Comparison of ENCODE assay signal across 8 mouse cellular contexts in the genomic region with DNA sequence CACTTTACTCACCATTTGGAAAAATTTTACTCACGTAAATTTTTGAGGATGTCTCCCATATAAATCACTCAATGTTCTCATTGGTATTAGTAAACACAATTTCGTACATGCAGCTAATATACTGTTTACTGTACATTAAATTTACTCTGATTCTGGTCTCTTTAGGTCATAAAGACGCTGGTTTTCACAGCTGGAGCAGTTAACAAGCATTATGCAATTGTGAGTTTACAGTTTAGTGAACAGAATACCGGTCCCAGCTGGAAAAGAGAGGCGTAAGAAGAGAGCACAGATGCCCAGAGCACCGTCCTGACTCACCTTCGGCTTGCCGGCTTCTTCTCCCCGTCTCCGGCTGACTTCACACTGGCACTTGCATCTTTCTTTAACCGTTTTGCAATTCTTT. TPM values are rescaled to one million over a fixed set of nuclear protein-coding genes. Genes with fewer than 3 reads are reported as not detected.
DNase-seq lines count a peak whose midpoint lies in the region; ATAC-seq lines count a peak whose summit lies in the region.

Gene Srek1ip1 (plus strand): TSS at position 301 of the 400 bp plus-strand sequence.

- no peak within 1 kb of the TSS for H3K4me2 ChIP-seq in lung, embryonic 16.5 days (ENCODE audit: low read depth, low read length)
- no peak within 1 kb of the TSS for H3K4me2 ChIP-seq in embryonic facial prominence, embryonic 15.5 days (replicated peaks)
- no peak within 1 kb of the TSS for H3K4me2 ChIP-seq in limb, embryonic 13.5 days (replicated peaks)

- H3K27me3 ChIP-seq in lung, embryonic 16.5 days (ENCODE audit: control insufficient read depth, insufficient read depth, low read depth, low read length): no peaks in the 10 kb centered on the region
- H3K27me3 ChIP-seq in embryonic facial prominence, embryonic 15.5 days: no peaks in the 10 kb centered on the region
- H3K27me3 ChIP-seq in limb, embryonic 13.5 days: no peaks in the 10 kb centered on the region

- H3K9ac ChIP-seq in lung, embryonic 16.5 days (ENCODE audit: low read length): no peak within 1 kb of the TSS
- H3K9ac ChIP-seq in embryonic facial prominence, embryonic 15.5 days: no peak within 1 kb of the TSS
- H3K9ac ChIP-seq in limb, embryonic 13.5 days: no peak within 1 kb of the TSS

- DNase-seq in lung, postnatal 36 days: no peak
- DNase-seq in heart, postnatal 36 days: no peak
- DNase-seq in spleen, postnatal 10 days (ENCODE audit: low spot score in 2 of 2): no peak
- DNase-seq in right cerebral cortex, postnatal 10 days (ENCODE audit: low spot score in 2 of 2): no peak
- DNase-seq in right cerebral cortex, postnatal 14 days: no peak

- H3K36me3 ChIP-seq in lung, embryonic 16.5 days (ENCODE audit: control insufficient read depth, insufficient read depth, low read length): peaks cover 6% of the 10 kb centered on the region
- H3K36me3 ChIP-seq in embryonic facial prominence, embryonic 15.5 days: peaks cover 17% of the 10 kb centered on the region
- peaks cover 29% of the 10 kb centered on the region for H3K36me3 ChIP-seq in limb, embryonic 13.5 days

- H3K4me3 ChIP-seq in lung, embryonic 16.5 days (ENCODE audit: low read length): no peak within 1 kb of the TSS
- H3K4me3 ChIP-seq in embryonic facial prominence, embryonic 15.5 days (replicated peaks): no peak within 1 kb of the TSS
- H3K4me3 ChIP-seq in limb, embryonic 13.5 days: no peak within 1 kb of the TSS

- no peaks in the 10 kb centered on the region for H3K4me1 ChIP-seq in lung, embryonic 16.5 days (replicated peaks; ENCODE audit: control insufficient read depth, insufficient read depth, low read length)
- no peaks in the 10 kb centered on the region for H3K4me1 ChIP-seq in embryonic facial prominence, embryonic 15.5 days
- H3K4me1 ChIP-seq in limb, embryonic 13.5 days: no peaks in the 10 kb centered on the region

- ATAC-seq in lung, embryonic 16.5 days (ENCODE audit: low read depth): no peak
- ATAC-seq in embryonic facial prominence, embryonic 15.5 days (ENCODE audit: insufficient number of reproducible peaks, low FRiP score, low TSS enrichment, low read depth): no peak
- no peak for ATAC-seq in limb, embryonic 13.5 days (ENCODE audit: low FRiP score, low read depth)

- 89% methylated on average over 11 of the region's 11 CpGs for WGBS in lung, embryonic 16.5 days
- WGBS in embryonic facial prominence, embryonic 15.5 days: 86% methylated on average over 11 of the region's 11 CpGs
- 78% methylated on average over 11 of the region's 11 CpGs for WGBS in limb, embryonic 13.5 days

- intact Hi-C loops in heart, postnatal 36 days (cut with DNase I): no loop called here

- no peaks in the 10 kb centered on the region for H3K9me3 ChIP-seq in lung, embryonic 16.5 days (ENCODE audit: control insufficient read depth, low read length)
- no peaks in the 10 kb centered on the region for H3K9me3 ChIP-seq in embryonic facial prominence, embryonic 15.5 days (replicated peaks)
- H3K9me3 ChIP-seq in limb, embryonic 13.5 days: no peaks in the 10 kb centered on the region

- H3K27ac ChIP-seq in lung, embryonic 16.5 days (ENCODE audit: low read length): no peak within 1 kb of the TSS
- H3K27ac ChIP-seq in embryonic facial prominence, embryonic 15.5 days (replicated peaks): no peak within 1 kb of the TSS
- H3K27ac ChIP-seq in limb, embryonic 13.5 days: no peak within 1 kb of the TSS

RNA-seq across cellular contexts. Expression of gene Srek1ip1, which starts in this region (rescaled TPM):
- polyA plus RNA-seq in lung, embryonic 16.5 days (2015; fragmentation: Nextera tagmentation; extraction: Ambion mirVana): 22.7 and 23.8 TPM in 2 replicates
- polyA plus RNA-seq in embryonic facial prominence, embryonic 15.5 days (2015; fragmentation: Nextera tagmentation; extraction: Ambion mirVana): 21.2 and 24.3 TPM in 2 replicates
- 10 to 100 TPM; 18.0 to 20.3 TPM for total RNA-seq in heart, postnatal 36 days (2021)
- polyA plus RNA-seq in limb, embryonic 13.5 days (2015; fragmentation: Nextera tagmentation; extraction: Ambion mirVana): 27.8 and 29.1 TPM in 2 replicates
